8 mouse cellular contexts compared by ENCODE assay signal in the genomic region with DNA sequence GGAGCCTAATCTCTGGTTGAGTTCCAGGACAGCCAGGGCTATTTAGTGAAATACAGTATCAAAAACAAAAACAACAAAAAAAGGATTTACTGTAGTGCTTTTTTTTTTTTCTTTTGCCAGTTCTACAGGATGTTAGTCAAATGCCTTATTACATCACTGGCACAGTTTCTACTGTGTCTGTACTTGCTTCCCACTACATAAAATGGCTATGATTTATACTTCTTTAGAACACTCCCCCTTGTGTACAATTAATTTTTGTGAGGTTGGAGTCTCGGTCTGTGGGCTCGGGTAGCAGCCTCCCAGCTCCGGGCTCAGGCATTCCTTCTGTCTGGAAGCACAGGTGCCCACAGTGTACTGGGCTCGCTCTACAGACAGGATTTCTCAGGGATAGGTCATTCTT. TPM values are rescaled to one million over a fixed set of nuclear protein-coding genes. Genes with fewer than 3 reads are reported as not detected.
A peak's percentile ranks its signal among the peaks of the same experiment; 100 is the strongest.
DNase-seq lines count a peak whose midpoint lies in the region; ATAC-seq lines count a peak whose summit lies in the region.
"Had no signal": no experiment of that assay in that cellular context is flagged by ENCODE, and none has a peak within 500 bp of the region (broad histone marks: within the 10 kb centered on the region; RNA-seq: fewer than 3 reads in every experiment).

No protein-coding gene starts in this region.

- H3K9me3 ChIP-seq in embryonic facial prominence, embryonic 14.5 days (ENCODE audit: control insufficient read depth, low read length) = no peaks in the 10 kb centered on the region
- no peaks in the 10 kb centered on the region for H3K9me3 ChIP-seq in limb, embryonic 13.5 days
- H3K9me3 ChIP-seq in stomach, embryonic 16.5 days (replicated peaks; ENCODE audit: control insufficient read depth, low read length) = no peaks in the 10 kb centered on the region

- no peaks in the 10 kb centered on the region for H3K27me3 ChIP-seq in embryonic facial prominence, embryonic 14.5 days (replicated peaks; ENCODE audit: control insufficient read depth, insufficient read depth, low read length)
- H3K27me3 ChIP-seq in limb, embryonic 13.5 days = no peaks in the 10 kb centered on the region
- no peaks in the 10 kb centered on the region for H3K27me3 ChIP-seq in stomach, embryonic 16.5 days (ENCODE audit: control insufficient read depth, insufficient read depth, low read length)

- 10% methylated on average over 4 of the region's 4 CpGs for WGBS in embryonic facial prominence, embryonic 14.5 days
- 5% methylated on average over 4 of the region's 4 CpGs for WGBS in limb, embryonic 13.5 days
- WGBS in stomach, embryonic 16.5 days = 7% methylated on average over 4 of the region's 4 CpGs

- DNase-seq in thymus, postnatal 14 days = peak; percentile 15
- no peak for DNase-seq in thymus, adult 18-20 months
- DNase-seq in embryonic facial prominence, embryonic 14.5 days (ENCODE audit: low spot score) = peak; percentile 24
- no peak for DNase-seq in layer of hippocampus, postnatal 36 days

- 0 out of 2 replicates have a peak overlapping the region, but pooled peaks have one; percentile 65 for H3K9ac ChIP-seq in embryonic facial prominence, embryonic 14.5 days (ENCODE audit: low read depth, low read length)
- H3K9ac ChIP-seq in limb, embryonic 13.5 days = no peak overlapping the region
- peak overlapping the region; percentile 83; the same call in 1 of the 2 replicates for H3K9ac ChIP-seq in stomach, embryonic 16.5 days (ENCODE audit: low read length)

- H3K27ac ChIP-seq in embryonic facial prominence, embryonic 14.5 days (replicated peaks; ENCODE audit: low read depth, low read length) = no peak overlapping the region
- no peak overlapping the region for H3K27ac ChIP-seq in limb, embryonic 13.5 days
- peak overlapping the region; percentile 33; the same call in 1 of the 2 replicates for H3K27ac ChIP-seq in stomach, embryonic 16.5 days (ENCODE audit: low read length)

- ATAC-seq in embryonic facial prominence, embryonic 14.5 days (ENCODE audit: low read depth) = no peak
- ATAC-seq in limb, embryonic 13.5 days (ENCODE audit: low FRiP score, low read depth) = no peak
- ATAC-seq in stomach, embryonic 16.5 days (ENCODE audit: insufficient read depth, low FRiP score) = no peak
- no peak for ATAC-seq in activated CD4-positive, CD25-positive, alpha-beta regulatory T cell, adult 4 months

- peaks cover 20% of the 10 kb centered on the region for H3K4me1 ChIP-seq in embryonic facial prominence, embryonic 14.5 days (ENCODE audit: control insufficient read depth, insufficient read depth, low read length)
- H3K4me1 ChIP-seq in limb, embryonic 13.5 days = peaks cover 21% of the 10 kb centered on the region
- peaks cover 17% of the 10 kb centered on the region for H3K4me1 ChIP-seq in stomach, embryonic 16.5 days (ENCODE audit: control insufficient read depth, insufficient read depth, low read length)

- H3K4me2 ChIP-seq in embryonic facial prominence, embryonic 14.5 days (ENCODE audit: low read depth, low read length) = peak overlapping the region; percentile 82
- H3K4me2 ChIP-seq in limb, embryonic 13.5 days (replicated peaks) = peak overlapping the region; percentile 90
- peak overlapping the region; percentile 83 for H3K4me2 ChIP-seq in stomach, embryonic 16.5 days (ENCODE audit: low read depth, low read length)

- H3K4me3 ChIP-seq in embryonic facial prominence, embryonic 14.5 days (ENCODE audit: low read depth, low read length) = peak overlapping the region; percentile 98
- H3K4me3 ChIP-seq in limb, embryonic 13.5 days = peak overlapping the region; percentile 98
- H3K4me3 ChIP-seq in stomach, embryonic 16.5 days (replicated peaks; ENCODE audit: low read length) = peak overlapping the region; percentile 98

- no peaks in the 10 kb centered on the region for H3K36me3 ChIP-seq in embryonic facial prominence, embryonic 14.5 days (ENCODE audit: control insufficient read depth, insufficient read depth, low read length)
- H3K36me3 ChIP-seq in limb, embryonic 13.5 days = no peaks in the 10 kb centered on the region
- H3K36me3 ChIP-seq in stomach, embryonic 16.5 days (ENCODE audit: control insufficient read depth, insufficient read depth, low read length) = no peaks in the 10 kb centered on the region

RNA-seq across cellular contexts. Expression of a gene that starts 1.1 kb away (rescaled TPM):
- 18.3 and 21.1 TPM in 2 replicates for polyA plus RNA-seq in embryonic facial prominence, embryonic 14.5 days (2014; fragmentation: Nextera tagmentation; extraction: Ambion mirVana)
- polyA plus RNA-seq in limb, embryonic 13.5 days (2015; fragmentation: Nextera tagmentation; extraction: Ambion mirVana) = 25.9 and 26.7 TPM in 2 replicates
- 23.0 and 23.4 TPM in 2 replicates for polyA plus RNA-seq in stomach, embryonic 16.5 days (2015; fragmentation: Nextera tagmentation; extraction: Ambion mirVana)
- 10 to 100 TPM; 24.7 to 31.4 TPM for polyA plus RNA-seq in activated CD4-positive, CD25-positive, alpha-beta regulatory T cell, adult 4 months (2017; shearing (Covaris generic))
- 10 to 100 TPM; 42.2 to 45.1 TPM for total RNA-seq in layer of hippocampus, postnatal 36 days (2021)

RNA-seq across cellular contexts. Expression of a gene that starts 34.1 kb away (rescaled TPM):
- 763 and 873 TPM in 2 replicates for polyA plus RNA-seq in embryonic facial prominence, embryonic 14.5 days (2014; fragmentation: Nextera tagmentation; extraction: Ambion mirVana)
- 799 and 836 TPM in 2 replicates for polyA plus RNA-seq in limb, embryonic 13.5 days (2015; fragmentation: Nextera tagmentation; extraction: Ambion mirVana)
- polyA plus RNA-seq in stomach, embryonic 16.5 days (2015; fragmentation: Nextera tagmentation; extraction: Ambion mirVana) = 654 and 733 TPM in 2 replicates
- polyA plus RNA-seq in activated CD4-positive, CD25-positive, alpha-beta regulatory T cell, adult 4 months (2017; shearing (Covaris generic)) = 100 to 1,000 TPM; 163 to 197 TPM
- total RNA-seq in layer of hippocampus, postnatal 36 days (2021) = 1,000 to 10,000 TPM; 1,068 to 1,130 TPM

RNA-seq across cellular contexts. Expression of a gene that starts 54.2 kb away (rescaled TPM):
- polyA plus RNA-seq in embryonic facial prominence, embryonic 14.5 days (2014; fragmentation: Nextera tagmentation; extraction: Ambion mirVana) = not detected in 2 replicates
- not detected in 2 replicates for polyA plus RNA-seq in limb, embryonic 13.5 days (2015; fragmentation: Nextera tagmentation; extraction: Ambion mirVana)
- polyA plus RNA-seq in stomach, embryonic 16.5 days (2015; fragmentation: Nextera tagmentation; extraction: Ambion mirVana) = 0.25 TPM in 1 of 2 replicates, not detected in the other
- under 1 TPM in 1 of 2 experiments, not detected in 1; 0.58 TPM for polyA plus RNA-seq in activated CD4-positive, CD25-positive, alpha-beta regulatory T cell, adult 4 months (2017; shearing (Covaris generic))
- not detected for total RNA-seq in layer of hippocampus, postnatal 36 days (2021)
- polyA plus RNA-seq: large intestine, adult 2 months had no signal

Comparison
In these comparisons a context has a peak if more than half of its experiments do, and no peak if none do; other contexts are left out.
1. DNase-seq: peak in thymus, postnatal 14 days (single experiment) and embryonic facial prominence, embryonic 14.5 days (single experiment); none in thymus, adult 18-20 months (0 of 2) and layer of hippocampus, postnatal 36 days (0 of 2).
2. Peak in every context shown above with its lines, with median percentiles within 50 percentile points of each other: H3K4me2 ChIP-seq and H3K4me3 ChIP-seq.